Mouse (Mus musculus): ENCODE data around the gene Lsm10. TPM values are rescaled to one million over a fixed set of nuclear protein-coding genes. Genes with fewer than 3 reads are reported as not detected.

Gene Lsm10
- polyA plus RNA-seq, 1 experiment, result 19.0 TPM

- H3K27me3 ChIP-seq (replicated peaks), result no peaks in the 10 kb centered on the region
- no peak for TF ChIP-seq FLI1 (IDR thresholded peaks at IDR 0.05; ENCODE audit: low read length)
- no peak for TF ChIP-seq GATA1 (IDR thresholded peaks at IDR 0.05; ENCODE audit: borderline replicate concordance, low read length)
- no peaks in the 10 kb centered on the region for H3K9me3 ChIP-seq
- peaks cover 50% of the 10 kb centered on the region for H3K36me3 ChIP-seq (replicated peaks; ENCODE audit: low read length)
- H3K4me3 ChIP-seq (replicated peaks), result peak overlapping the region; percentile 96
- peaks cover 94% of the 10 kb centered on the region for H3K4me1 ChIP-seq
These were observed 8.8 kb downstream of the Lsm10 start for GRCm38 (mm10) chr4:126105131-126105783.

- no peaks in the 10 kb centered on the region for H3K27me3 ChIP-seq (replicated peaks)
- TF ChIP-seq GATA1 (IDR thresholded peaks at IDR 0.05; ENCODE audit: borderline replicate concordance, low read length) (no peak), FLI1 (IDR thresholded peaks at IDR 0.05; ENCODE audit: low read length) (no peak)
- peak overlapping the region; percentile 74 for H3K4me3 ChIP-seq (replicated peaks)
- no peaks in the 10 kb centered on the region for H3K9me3 ChIP-seq
- H3K4me1 ChIP-seq, result peaks cover 94% of the 10 kb centered on the region
- peaks cover 49% of the 10 kb centered on the region for H3K36me3 ChIP-seq (replicated peaks; ENCODE audit: low read length)
These were observed 11.8 kb downstream of the Lsm10 start for GRCm38 (mm10) chr4:126108061-126108740.

GRCm38 (mm10) chr4:126109613-126110373 lies 13.4 kb downstream of the Lsm10 start:
- Histone ChIP-seq H3K27me3 (replicated peaks) (no peaks in the 10 kb centered on the region), H3K4me3 (replicated peaks) (peak overlapping the region; percentile 90), H3K9me3 (no peaks in the 10 kb centered on the region), H3K4me1 (peaks cover 100% of the 10 kb centered on the region), H3K36me3 (replicated peaks; ENCODE audit: low read length) (peaks cover 61% of the 10 kb centered on the region)
- TF ChIP-seq GATA1 (IDR thresholded peaks at IDR 0.05; ENCODE audit: borderline replicate concordance, low read length) (no peak), FLI1 (IDR thresholded peaks at IDR 0.05; ENCODE audit: low read length) (no peak)

DNA sequence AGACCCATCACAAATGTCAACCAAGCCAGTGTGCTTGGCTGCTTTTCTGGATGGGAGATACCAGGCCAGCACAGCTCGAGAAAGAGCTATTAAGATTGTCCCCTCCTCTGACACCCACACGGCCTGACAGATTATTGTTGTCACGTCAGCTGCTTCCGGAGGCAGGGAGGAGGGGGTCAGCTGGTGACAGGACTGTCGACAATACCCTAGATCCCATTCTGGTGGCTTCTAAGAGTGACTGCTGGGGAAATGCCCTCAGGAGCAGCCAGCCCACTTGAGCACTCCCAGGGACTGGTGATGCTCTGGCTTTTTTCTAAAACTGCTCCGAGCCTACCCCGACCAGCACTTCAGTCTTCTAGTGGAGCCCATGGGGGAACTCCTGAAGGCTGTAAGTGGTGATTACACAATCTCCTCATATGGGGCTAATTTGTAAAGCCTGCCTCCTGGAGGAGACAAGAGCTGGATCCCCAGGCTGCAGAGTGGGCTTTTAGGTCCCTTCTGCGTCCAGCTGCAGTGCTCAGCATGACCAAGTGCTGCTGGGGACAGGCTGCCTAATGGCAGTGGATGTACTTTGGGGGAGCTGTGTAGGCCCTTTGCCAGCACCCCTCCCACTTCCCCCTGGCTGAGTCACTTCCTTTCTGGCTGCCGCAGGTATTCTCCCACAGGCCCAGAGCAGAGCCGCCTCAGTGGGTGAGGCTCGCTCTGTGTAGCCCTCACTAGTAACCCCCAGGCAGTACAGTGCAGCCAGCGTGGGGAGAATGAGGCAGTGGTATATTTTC lies 14.1 kb downstream of the Lsm10 start:
- no peaks in the 10 kb centered on the region for H3K9me3 ChIP-seq
- H3K36me3 ChIP-seq (replicated peaks; ENCODE audit: low read length), result peaks cover 64% of the 10 kb centered on the region
- TF ChIP-seq FLI1 (IDR thresholded peaks at IDR 0.05; ENCODE audit: low read length), result no peak
- peak overlapping the region; percentile 90 for H3K4me3 ChIP-seq (replicated peaks)
- H3K27me3 ChIP-seq (replicated peaks), result no peaks in the 10 kb centered on the region
- H3K4me1 ChIP-seq, result peaks cover 100% of the 10 kb centered on the region

- no peaks in the 10 kb centered on the region for H3K27me3 ChIP-seq (replicated peaks)
- peaks cover 100% of the 10 kb centered on the region for H3K4me1 ChIP-seq
- H3K36me3 ChIP-seq (replicated peaks; ENCODE audit: low read length), result peaks cover 64% of the 10 kb centered on the region
- no peak for TF ChIP-seq GATA1 (IDR thresholded peaks at IDR 0.05; ENCODE audit: borderline replicate concordance, low read length)
- H3K4me3 ChIP-seq (replicated peaks), result peak overlapping the region; percentile 90
- H3K9me3 ChIP-seq, result no peaks in the 10 kb centered on the region
These were observed 14.7 kb downstream of the Lsm10 start for GRCm38 (mm10) chr4:126111153-126111549.

DNA sequence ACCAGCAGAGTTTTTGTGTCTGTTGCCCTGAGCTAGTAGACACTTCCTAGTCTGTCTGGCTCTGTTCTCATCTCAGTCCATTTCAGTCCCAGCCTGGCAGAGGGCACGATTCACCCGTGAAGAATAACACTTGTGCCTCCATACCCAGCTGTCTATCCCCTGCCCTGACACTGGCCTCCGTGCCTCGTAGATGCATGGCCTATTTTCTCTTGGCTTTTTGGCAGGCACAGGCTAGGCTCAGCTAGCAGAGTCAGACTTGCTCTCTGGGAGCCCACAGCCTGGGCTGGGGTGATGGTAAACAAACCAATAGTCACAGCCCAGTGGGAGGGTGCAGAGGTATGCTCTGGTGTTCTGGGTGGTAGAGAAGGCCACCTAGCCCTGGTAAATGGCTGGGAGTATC lies 16.8 kb downstream of the Lsm10 start:
- Histone ChIP-seq H3K4me3 (replicated peaks) (peak overlapping the region; percentile 79), H3K9me3 (no peaks in the 10 kb centered on the region), H3K36me3 (replicated peaks; ENCODE audit: low read length) (peaks cover 62% of the 10 kb centered on the region), H3K27me3 (replicated peaks) (no peaks in the 10 kb centered on the region), H3K4me1 (peaks cover 100% of the 10 kb centered on the region)
- no peak for TF ChIP-seq FLI1 (IDR thresholded peaks at IDR 0.05; ENCODE audit: low read length)
- TF ChIP-seq GATA1 (IDR thresholded peaks at IDR 0.05; ENCODE audit: borderline replicate concordance, low read length), result no peak

GRCm38 (mm10) chr4:126113943-126114342 lies 17.5 kb downstream of the Lsm10 start:
- Histone ChIP-seq H3K4me1 (peaks cover 100% of the 10 kb centered on the region), H3K9me3 (no peaks in the 10 kb centered on the region), H3K27me3 (replicated peaks) (no peaks in the 10 kb centered on the region), H3K36me3 (replicated peaks; ENCODE audit: low read length) (peaks cover 62% of the 10 kb centered on the region), H3K4me3 (replicated peaks) (peak overlapping the region; percentile 79)
- TF ChIP-seq GATA1 (IDR thresholded peaks at IDR 0.05; ENCODE audit: borderline replicate concordance, low read length), result no peak
- TF ChIP-seq FLI1 (IDR thresholded peaks at IDR 0.05; ENCODE audit: low read length), result no peak

- H3K4me3 ChIP-seq (replicated peaks), result peak overlapping the region; percentile 44
- H3K9me3 ChIP-seq, result no peaks in the 10 kb centered on the region
- H3K27me3 ChIP-seq (replicated peaks), result no peaks in the 10 kb centered on the region
- peaks cover 73% of the 10 kb centered on the region for H3K36me3 ChIP-seq (replicated peaks; ENCODE audit: low read length)
- TF ChIP-seq GATA1 (IDR thresholded peaks at IDR 0.05; ENCODE audit: borderline replicate concordance, low read length), result no peak
- no peak for TF ChIP-seq FLI1 (IDR thresholded peaks at IDR 0.05; ENCODE audit: low read length)
- peaks cover 93% of the 10 kb centered on the region for H3K4me1 ChIP-seq
These were observed 19.0 kb downstream of the Lsm10 start for GRCm38 (mm10) chr4:126115411-126115810.

DNA sequence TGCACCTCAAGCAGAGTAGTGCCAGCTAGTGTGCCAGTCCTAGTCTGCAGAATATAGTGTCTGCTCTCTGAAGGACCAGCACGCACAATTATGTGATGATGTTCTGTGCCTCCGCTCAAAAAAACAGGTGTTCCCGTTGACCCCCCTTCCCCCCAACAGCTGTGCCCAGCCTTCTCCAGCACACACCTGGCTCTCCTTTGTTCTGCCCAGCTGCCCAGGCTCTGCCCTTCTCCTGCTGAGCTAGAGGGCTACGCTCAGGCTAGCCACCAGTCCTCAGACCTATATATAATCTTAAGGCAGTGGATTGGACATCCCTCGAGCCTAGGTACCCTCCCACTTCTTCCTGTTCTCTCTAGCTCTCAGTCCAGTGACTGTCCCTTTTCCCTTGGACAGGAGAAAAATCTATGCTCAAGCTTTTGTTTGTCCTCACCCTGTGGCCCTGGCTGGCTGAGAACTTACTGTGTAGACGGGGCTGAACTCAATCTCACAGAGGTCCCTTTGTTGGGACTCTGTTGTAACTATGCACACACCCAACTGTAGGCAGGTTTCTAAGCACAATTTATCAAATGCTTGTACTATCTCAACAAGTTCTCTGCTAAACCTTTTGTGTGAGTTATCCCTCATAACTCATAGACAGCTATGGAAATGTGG lies 19.6 kb downstream of the Lsm10 start:
- Histone ChIP-seq H3K27me3 (replicated peaks) (no peaks in the 10 kb centered on the region), H3K4me1 (peaks cover 92% of the 10 kb centered on the region), H3K9me3 (no peaks in the 10 kb centered on the region), H3K4me3 (replicated peaks) (peak overlapping the region; percentile 44), H3K36me3 (replicated peaks; ENCODE audit: low read length) (peaks cover 79% of the 10 kb centered on the region)
- no peak for TF ChIP-seq FLI1 (IDR thresholded peaks at IDR 0.05; ENCODE audit: low read length)
- TF ChIP-seq GATA1 (IDR thresholded peaks at IDR 0.05; ENCODE audit: borderline replicate concordance, low read length), result no peak

Data from megakaryocyte, embryonic 14.5 days (primary cell).